Mouse (Mus musculus): ENCODE data around the gene Csrp1. TPM values are rescaled to one million over a fixed set of nuclear protein-coding genes. Genes with fewer than 3 reads are reported as not detected.

Csrp1 gene
- total and polyA plus RNA-seq, 2 experiments from 2014 or later = 21.6 to 64.3 TPM

DNA sequence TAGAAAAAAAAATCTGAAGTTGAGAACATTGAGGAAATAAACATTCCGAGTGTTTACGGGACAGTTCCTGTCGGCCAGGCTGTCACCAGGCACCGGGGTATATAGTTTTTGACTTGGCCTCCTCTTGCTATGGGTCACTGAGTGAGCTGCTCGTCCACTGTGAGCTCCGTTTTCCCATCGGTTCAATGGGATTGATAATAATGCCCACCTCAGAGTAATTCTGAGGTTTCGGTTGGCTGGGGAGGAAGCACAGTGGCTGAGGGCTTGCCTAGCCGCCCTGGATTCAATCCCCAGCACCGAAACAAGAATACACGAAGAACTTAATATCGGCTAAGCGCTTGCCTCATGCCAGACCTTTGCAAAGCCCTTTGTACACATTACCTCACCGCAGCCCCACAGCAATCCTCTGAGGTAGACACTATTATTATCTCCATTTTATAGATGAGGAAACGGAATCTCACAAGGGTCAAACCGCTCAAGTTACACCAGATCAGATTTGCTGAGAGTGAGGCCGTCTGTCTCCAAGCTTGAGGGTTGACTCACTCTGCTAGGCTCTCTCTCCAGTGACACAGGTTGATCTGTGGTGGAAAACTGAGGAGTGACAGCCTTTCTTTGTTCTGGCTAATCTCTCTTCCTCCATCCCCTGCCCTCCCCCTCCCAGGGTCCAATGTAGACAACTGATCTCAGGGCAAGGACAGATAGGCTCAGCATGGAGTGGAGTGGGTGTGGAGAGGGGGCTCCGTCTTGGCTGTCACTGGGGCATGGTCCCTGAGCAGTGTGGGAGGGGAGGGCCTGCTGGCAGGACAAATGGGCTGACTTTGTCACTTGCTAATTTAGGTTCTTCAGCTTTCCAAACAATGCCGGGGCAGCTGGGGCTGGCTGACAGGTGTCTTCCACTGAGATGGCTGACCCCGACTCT is 74.6 kb downstream of the Csrp1 start:
- Histone ChIP-seq H3K4me1 (ENCODE audit: insufficient read depth, low read length) (no peaks in the 10 kb centered on the region; the same call in 1 of the 2 replicates), H3K9ac (replicated peaks; ENCODE audit: low read length, poor library complexity, severe bottlenecking) (no peak overlapping the region), H3K9me3 (ENCODE audit: low read length) (no peaks in the 10 kb centered on the region), H3K4me3 (ENCODE audit: low read depth, low read length) (no peak overlapping the region), H3K27ac (ENCODE audit: low read depth, low read length) (no peak overlapping the region), H3K4me2 (ENCODE audit: low read depth, low read length, poor library complexity, severe bottlenecking) (peak overlapping the region; percentile 49), H3K36me3 (ENCODE audit: insufficient read depth, low read length) (no peaks in the 10 kb centered on the region), H3K27me3 (ENCODE audit: insufficient read depth, low read length) (no peaks in the 10 kb centered on the region)
- no peak for DNase-seq (ENCODE audit: low spot score)
- no peak for ATAC-seq (ENCODE audit: low FRiP score)
- 29% methylated on average over 20 of the region's 20 CpGs for WGBS
- no peak for TF ChIP-seq CTCF (IDR thresholded peaks at IDR 0.05)

DNA sequence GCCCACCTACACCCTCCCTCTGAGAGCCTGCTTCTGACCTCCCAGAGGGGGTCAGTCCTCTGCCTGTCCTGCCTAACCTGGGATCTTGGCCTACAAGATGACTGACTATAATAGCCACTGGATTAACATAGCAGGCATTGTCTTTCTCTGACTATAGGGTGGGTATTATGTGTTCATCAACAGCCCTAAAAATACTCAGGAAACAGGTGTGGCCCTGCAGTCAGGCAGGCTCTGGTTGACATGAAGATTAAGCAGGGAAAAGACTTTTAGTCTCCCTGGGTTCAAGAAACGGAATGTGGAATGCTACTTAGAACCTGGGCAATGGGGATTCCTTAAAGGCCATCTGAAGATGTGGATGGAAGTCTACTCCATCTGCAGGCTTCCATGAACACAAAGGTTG is 78.6 kb downstream of the Csrp1 start:
- no peak for TF ChIP-seq CTCF (IDR thresholded peaks at IDR 0.05)
- Histone ChIP-seq H3K27me3 (ENCODE audit: insufficient read depth, low read length) (no peaks in the 10 kb centered on the region), H3K9me3 (ENCODE audit: low read length) (no peaks in the 10 kb centered on the region), H3K9ac (replicated peaks; ENCODE audit: low read length, poor library complexity, severe bottlenecking) (no peak overlapping the region), H3K4me2 (ENCODE audit: low read depth, low read length, poor library complexity, severe bottlenecking) (no peak overlapping the region), H3K36me3 (ENCODE audit: insufficient read depth, low read length) (no peaks in the 10 kb centered on the region), H3K4me1 (ENCODE audit: insufficient read depth, low read length) (no peaks in the 10 kb centered on the region; the same call in 1 of the 2 replicates), H3K4me3 (ENCODE audit: low read depth, low read length) (no peak overlapping the region), H3K27ac (ENCODE audit: low read depth, low read length) (no peak overlapping the region)
- DNase-seq (ENCODE audit: low spot score) = no peak
- no peak for ATAC-seq (ENCODE audit: low FRiP score)
- 82% methylated on average over 1 of the region's 1 CpGs for WGBS

DNA sequence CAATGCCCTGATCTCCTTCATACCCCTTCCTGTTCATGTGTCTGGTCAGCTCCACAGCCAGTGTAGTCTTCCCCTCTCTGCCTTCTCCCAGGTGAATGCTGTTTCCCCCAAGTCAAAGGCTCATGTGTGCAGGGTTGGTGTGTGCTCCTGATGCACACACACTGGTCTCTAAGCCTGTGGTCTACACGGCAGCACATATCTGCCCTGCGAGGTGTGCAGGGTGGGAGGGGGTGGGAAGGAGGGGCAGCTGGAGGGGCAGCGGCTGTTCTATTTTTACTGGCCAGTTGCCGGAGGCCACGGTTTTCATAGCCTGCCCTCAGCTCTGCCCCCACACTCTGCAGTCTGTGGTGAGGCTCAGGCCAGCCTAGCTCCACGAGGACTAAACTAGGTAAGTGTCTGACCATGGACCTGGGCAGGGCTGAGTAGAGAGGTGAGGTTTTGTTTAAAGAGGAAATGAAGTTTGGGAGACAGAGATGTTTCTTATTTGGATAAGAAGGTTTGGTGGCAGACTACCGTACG is 79.3 kb downstream of the Csrp1 start:
- H3K27ac ChIP-seq (ENCODE audit: low read depth, low read length) = no peak overlapping the region
- no peak for ATAC-seq (ENCODE audit: low FRiP score)
- H3K27me3 ChIP-seq (ENCODE audit: insufficient read depth, low read length) = no peaks in the 10 kb centered on the region
- H3K4me1 ChIP-seq (ENCODE audit: insufficient read depth, low read length) = no peaks in the 10 kb centered on the region
- no peak overlapping the region for H3K4me2 ChIP-seq (ENCODE audit: low read depth, low read length, poor library complexity, severe bottlenecking)
- WGBS = 83% methylated on average over 8 of the region's 8 CpGs
- DNase-seq (ENCODE audit: low spot score) = no peak
- H3K36me3 ChIP-seq (ENCODE audit: insufficient read depth, low read length) = no peaks in the 10 kb centered on the region
- H3K9me3 ChIP-seq (ENCODE audit: low read length) = no peaks in the 10 kb centered on the region
- no peak for TF ChIP-seq CTCF (IDR thresholded peaks at IDR 0.05)
- no peak overlapping the region for H3K9ac ChIP-seq (replicated peaks; ENCODE audit: low read length, poor library complexity, severe bottlenecking)
- H3K4me3 ChIP-seq (ENCODE audit: low read depth, low read length) = no peak overlapping the region

DNA sequence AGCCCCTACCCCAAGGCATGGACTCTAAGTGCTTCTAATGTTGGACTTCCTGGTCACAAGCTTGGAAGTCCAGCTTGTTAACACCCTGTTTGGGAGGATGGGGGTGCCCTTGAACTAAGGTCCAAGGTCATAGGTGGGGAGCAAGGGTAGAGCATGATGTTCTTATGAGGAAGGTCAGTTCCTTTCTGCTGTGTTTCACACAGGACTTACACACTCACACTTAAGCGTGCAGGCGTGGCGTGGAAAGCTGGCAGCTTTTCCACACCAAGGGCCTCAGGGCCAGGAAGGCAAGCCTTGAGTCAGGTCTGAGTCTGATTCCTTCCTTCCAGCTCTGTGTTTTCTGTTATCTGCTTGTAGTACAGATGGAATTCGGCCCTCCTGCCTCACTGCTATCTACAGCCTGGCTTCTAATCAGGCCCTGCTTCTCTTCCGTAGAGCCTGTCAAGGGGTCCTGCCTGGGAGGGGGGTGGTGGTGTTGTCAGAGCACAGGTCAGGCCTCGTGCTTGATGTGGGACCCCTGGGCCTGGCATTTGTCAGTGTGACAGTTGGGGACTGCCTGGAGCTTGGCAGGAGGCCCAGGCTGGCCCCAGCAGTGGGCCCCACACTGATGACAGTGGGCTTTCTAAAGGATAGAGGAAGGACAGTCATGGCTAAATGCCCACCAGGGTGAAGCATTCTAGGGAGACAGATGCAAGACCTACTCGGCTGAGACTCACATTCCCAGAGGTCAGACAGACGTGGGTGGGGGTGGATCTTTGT is 80.5 kb downstream of the Csrp1 start:
- no peaks in the 10 kb centered on the region for H3K4me1 ChIP-seq (ENCODE audit: insufficient read depth, low read length)
- WGBS = 46% methylated on average over 8 of the region's 8 CpGs
- no peaks in the 10 kb centered on the region for H3K36me3 ChIP-seq (ENCODE audit: insufficient read depth, low read length)
- no peak for TF ChIP-seq CTCF (IDR thresholded peaks at IDR 0.05)
- ATAC-seq (ENCODE audit: low FRiP score) = no peak
- H3K9me3 ChIP-seq (ENCODE audit: low read length) = no peaks in the 10 kb centered on the region
- H3K4me2 ChIP-seq (ENCODE audit: low read depth, low read length, poor library complexity, severe bottlenecking) = no peak overlapping the region
- H3K27me3 ChIP-seq (ENCODE audit: insufficient read depth, low read length) = no peaks in the 10 kb centered on the region
- DNase-seq (ENCODE audit: low spot score) = peak; percentile 22
- H3K27ac ChIP-seq (ENCODE audit: low read depth, low read length) = no peak overlapping the region
- no peak overlapping the region for H3K9ac ChIP-seq (replicated peaks; ENCODE audit: low read length, poor library complexity, severe bottlenecking)
- no peak overlapping the region for H3K4me3 ChIP-seq (ENCODE audit: low read depth, low read length)

Other genes with a start within 250 kb of the Csrp1 start
- gene Nav1, start 112.8 kb upstream of the Csrp1 start, total RNA-seq (2014; rRNA removed) = 99.1 and 109 TPM in 2 replicates
- 37.3 and 46.5 TPM in 2 replicates for gene Nav1, start 112.8 kb upstream of the Csrp1 start, polyA plus RNA-seq (2015; fragmentation: Nextera tagmentation; extraction: Ambion mirVana)
- 45.1 and 54.4 TPM in 2 replicates for gene Phlda3, start 46.1 kb downstream of the Csrp1 start, total RNA-seq (2014; rRNA removed)
- 48.5 and 48.9 TPM in 2 replicates for gene Phlda3, start 46.1 kb downstream of the Csrp1 start, polyA plus RNA-seq (2015; fragmentation: Nextera tagmentation; extraction: Ambion mirVana)
- 2.2 TPM in 1 of 2 replicates, not detected in the other for gene Tnni1, start 59.4 kb downstream of the Csrp1 start, total RNA-seq (2014; rRNA removed)
- gene Tnni1, start 59.4 kb downstream of the Csrp1 start, polyA plus RNA-seq (2015; fragmentation: Nextera tagmentation; extraction: Ambion mirVana) = 0.57 and 0.70 TPM in 2 replicates
- 0.90 and 1.9 TPM in 2 replicates for gene Lad1, start 98.5 kb downstream of the Csrp1 start, total RNA-seq (2014; rRNA removed)
- gene Lad1, start 98.5 kb downstream of the Csrp1 start, polyA plus RNA-seq (2015; fragmentation: Nextera tagmentation; extraction: Ambion mirVana) = 0.56 and 0.64 TPM in 2 replicates
- 0.52 and 1.0 TPM in 2 replicates for gene Tnnt2, start 116.3 kb downstream of the Csrp1 start, total RNA-seq (2014; rRNA removed)
- gene Tnnt2, start 116.3 kb downstream of the Csrp1 start, polyA plus RNA-seq (2015; fragmentation: Nextera tagmentation; extraction: Ambion mirVana) = 0.51 and 1.3 TPM in 2 replicates
- gene Pkp1, start 199.1 kb downstream of the Csrp1 start, total RNA-seq (2014; rRNA removed) = 0.24 and 2.9 TPM in 2 replicates
- gene Pkp1, start 199.1 kb downstream of the Csrp1 start, polyA plus RNA-seq (2015; fragmentation: Nextera tagmentation; extraction: Ambion mirVana) = 0.09 and 0.16 TPM in 2 replicates

Data from midbrain, postnatal 0 days (tissue).